Mouse (Mus musculus): ENCODE results near the gene Foxi2. TPM values are rescaled to one million over a fixed set of nuclear protein-coding genes. Genes with fewer than 3 reads are reported as not detected.

The Foxi2 gene
- not detected for total RNA-seq (2021)
- long read RNA-seq, experiment 1 = 0 reads
- long read RNA-seq, experiment 2 = 0 reads

DNA sequence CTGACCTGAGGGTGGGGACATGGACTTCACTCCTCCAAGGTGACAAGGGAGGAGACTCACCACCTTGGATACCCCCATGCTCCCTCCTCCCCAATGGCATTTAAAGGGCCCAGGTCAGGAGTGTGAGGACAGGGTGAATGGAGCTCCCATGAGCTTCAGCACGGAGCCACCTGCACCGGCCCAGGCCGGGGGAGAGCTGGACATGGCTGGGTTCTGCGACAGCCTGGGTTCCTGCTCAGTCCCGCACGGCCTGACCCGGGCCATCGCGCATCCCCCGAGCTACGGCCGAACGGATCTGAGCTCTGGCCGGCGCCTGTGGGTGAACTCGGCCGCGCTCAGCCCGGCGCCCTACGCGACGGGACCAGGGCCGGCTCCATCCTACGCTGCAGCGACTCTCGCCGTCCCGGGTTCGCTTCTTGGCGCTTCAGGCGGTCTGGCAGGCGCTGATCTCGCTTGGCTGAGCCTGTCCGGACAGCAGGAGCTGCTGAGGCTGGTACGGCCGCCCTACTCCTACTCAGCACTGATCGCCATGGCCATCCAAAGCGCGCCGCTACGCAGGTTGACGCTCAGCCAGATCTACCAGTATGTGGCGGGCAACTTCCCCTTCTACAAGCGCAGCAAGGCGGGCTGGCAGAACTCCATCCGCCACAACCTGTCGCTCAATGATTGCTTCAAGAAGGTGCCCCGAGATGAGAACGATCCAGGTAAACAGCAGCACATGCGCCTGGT lies at the start of gene Foxi2:
TSS of gene Foxi2 (plus strand) at position 72 of the 729 bp plus-strand sequence.
- DNase-seq (ENCODE audit: low spot score) = no peak

DNA sequence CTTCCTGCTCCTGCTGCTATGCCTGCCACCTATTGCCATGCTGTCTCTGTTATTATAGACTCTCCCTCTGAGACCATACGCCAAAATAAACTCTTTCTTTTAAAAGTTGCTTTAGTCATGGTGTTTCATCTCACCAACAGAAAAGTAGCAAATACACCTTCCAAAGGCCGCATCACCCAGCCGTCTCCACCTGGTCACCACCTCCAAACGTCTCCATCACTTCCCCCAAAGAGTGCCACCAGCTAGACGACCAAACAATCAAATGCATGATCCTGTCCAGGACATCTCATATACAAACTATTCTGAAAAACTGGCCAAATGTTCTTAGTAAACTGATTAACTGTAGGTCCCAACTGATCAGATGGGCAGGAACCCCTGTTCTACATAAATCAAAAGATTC lies 45.5 kb upstream of the Foxi2 start:
- no peak for DNase-seq (ENCODE audit: low spot score)

DNA sequence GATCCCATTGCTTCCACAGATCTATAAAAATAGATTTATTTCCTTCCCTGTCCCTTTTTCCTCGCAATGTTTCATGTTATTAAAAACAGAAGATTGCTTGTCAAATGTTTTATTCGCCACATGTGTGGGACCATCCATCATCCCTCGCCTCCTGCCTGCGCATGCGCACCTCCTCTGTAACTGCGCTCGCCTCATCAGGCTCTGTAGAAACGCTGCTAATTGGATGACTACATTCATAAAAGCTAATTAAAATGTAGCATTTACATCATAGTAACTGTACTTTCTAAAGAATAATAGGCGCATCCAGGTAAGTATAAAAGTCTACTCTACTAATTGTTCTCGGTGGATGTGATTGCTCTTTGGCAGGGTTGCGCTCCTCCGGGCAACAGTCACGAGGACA lies 34.1 kb upstream of the Foxi2 start:
- DNase-seq (ENCODE audit: low spot score) = no peak

DNA sequence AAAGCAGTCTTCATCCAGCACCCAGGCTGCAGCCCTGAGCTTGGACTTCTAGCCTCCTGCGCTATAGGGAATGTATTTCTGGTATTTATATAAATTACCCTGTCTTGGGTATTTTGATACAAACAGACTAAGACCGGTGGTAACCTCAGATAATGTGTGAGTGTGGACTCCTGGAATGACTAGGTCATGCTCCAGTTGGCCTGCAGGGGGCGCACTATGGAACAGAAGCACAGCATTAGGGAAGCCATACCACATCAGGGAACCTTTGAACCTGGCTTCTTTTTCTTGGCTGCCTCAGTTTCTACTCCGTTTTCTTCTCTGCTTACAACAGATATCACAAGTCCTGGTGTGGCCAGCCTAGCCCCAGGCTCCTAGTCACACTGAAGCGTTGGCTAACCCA lies 33.2 kb upstream of the Foxi2 start:
- no peak for DNase-seq (ENCODE audit: low spot score)

DNA sequence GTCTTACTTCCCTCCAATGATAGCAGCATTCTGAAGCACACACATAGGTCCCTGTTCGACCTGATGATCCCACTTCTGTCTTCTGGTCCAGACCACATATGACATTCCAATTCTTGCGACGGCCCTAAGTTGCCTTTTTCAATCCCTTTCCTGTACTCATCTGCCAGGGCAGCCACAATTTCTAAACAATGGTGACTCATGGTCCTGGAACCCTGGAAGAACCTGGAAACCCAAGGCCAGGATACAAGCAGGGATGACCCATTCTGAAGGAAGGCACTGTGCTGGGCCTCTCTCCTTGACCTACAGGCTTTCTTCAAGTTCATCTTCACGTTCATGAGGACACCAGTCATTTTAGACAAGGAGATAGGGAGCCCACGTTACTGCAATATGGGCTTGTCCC lies 31.8 kb upstream of the Foxi2 start:
- no peak for DNase-seq (ENCODE audit: low spot score)

DNA sequence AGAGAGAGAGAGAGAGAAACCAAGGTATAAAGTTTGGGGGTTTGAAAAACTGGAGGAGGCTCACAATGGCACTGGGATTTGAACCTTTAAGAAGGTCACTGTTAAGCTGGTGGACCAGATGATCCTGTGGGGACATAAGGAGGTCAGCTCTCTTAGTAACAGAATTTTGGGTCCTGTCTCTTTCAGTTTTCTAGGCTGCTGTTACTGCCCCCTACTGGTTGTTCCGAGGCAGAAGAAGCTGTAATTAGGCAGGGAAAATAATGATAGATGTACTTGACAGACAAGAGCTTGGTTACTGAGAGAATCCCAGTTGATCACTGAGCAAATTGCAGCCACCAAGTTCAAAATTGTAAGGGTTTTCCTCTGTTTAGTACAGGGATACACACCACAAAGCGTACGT lies 21.1 kb upstream of the Foxi2 start:
- no peak for DNase-seq (ENCODE audit: low spot score)

DNA sequence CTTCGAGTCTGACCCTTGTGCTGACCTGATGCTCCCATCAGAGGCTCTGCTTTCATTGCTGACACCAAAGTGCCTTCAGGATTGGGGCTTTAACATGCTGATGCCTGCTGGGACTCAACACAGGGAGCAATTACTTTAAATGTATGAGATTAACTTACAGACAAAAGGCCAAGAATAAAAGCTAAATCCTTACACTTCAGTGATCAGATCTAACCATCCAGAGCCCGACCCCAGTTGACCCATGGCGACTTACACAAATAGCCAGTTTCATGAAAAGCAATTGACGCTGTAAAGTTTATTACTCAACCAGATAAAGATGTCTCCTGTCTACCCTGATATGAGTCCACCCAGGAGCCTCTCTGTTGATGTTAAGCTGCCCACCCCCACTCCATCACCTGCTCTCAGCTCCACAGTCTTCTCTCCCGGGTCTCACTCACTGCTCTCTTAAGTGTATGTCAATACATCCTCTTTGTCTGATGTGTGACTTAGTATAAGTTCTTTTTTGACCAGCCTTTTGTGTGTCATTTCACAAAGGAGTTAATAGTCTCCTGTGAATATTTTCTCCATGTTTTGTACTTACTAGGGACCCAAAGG lies 17.1 kb upstream of the Foxi2 start:
- DNase-seq (ENCODE audit: low spot score) = no peak

DNA sequence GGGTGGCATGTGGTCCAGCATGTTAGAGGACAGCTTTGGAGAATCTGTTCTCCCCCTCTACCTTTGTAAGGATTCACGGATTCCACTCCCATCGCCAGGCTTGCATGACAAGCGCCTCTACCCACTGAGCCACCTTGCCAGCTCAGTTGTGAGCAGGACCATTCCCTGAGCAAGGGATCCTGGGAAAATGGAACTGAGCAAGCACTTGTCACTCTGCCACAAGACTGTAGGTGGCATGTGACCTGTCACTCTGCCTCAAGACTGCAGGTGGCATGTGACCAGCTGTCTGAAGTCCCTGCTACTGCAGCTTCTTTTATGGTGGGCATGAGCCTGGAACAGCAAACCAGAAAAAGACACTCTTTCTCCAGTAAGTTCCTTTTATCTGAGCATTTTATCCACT lies 15.7 kb upstream of the Foxi2 start:
- no peak for DNase-seq (ENCODE audit: low spot score)

DNA sequence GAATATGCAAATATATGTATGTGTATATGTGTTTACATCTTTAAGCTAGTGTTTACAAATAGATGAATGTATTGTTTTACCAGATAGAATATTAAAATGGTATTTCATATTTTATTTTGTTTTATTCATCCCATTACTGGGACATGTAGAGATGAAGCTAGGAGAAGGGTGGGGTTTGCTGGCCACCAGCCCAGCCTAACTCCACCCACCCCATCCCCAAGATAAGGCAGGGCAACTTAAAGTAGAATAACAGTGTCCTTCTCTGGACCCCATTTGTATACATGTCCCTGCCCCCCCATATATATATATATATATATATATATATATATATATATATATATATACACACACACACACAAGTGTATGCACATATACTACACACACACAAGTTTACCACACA lies 14.9 kb upstream of the Foxi2 start:
- no peak for DNase-seq (ENCODE audit: low spot score)

DNA sequence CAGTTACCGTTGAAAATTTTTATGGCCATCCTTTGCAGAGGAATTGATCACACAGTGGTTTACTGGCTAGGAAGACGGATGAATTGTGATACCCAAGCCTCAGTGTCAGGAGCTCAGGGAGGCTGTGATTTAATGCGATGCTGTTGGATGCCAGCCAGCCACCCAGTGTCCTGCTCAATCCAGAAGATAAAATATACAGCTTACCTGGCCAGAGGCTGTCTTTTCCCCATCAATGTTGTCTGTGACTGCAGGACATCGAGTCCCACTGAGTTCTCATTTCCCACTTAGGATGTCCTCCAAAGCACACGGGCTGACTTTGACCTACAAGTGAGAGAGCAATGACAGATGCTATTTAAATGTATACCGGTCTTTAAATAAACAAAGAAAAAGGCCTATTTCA lies 13.0 kb upstream of the Foxi2 start:
- no peak for DNase-seq (ENCODE audit: low spot score)

DNA sequence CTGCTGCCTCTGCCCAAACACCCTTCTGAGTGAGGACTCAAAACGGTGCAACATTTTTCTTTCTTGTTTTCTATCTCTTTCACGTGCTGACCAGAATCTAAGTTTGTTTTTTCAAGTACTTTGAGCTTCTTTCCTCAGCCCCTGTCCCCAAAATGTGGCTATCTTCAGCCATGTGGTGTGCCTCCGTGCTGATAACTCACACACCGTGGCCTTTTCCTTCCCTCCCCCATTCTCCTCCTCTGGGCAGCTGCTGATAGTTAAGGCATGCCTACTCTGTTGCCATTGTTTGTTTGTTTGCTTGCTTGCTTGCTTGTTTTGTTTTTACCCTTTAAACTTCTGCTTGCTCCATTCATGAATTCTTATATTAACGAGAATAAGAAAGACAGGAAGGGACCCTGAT lies 12.2 kb upstream of the Foxi2 start:
- no peak for DNase-seq (ENCODE audit: low spot score)

DNA sequence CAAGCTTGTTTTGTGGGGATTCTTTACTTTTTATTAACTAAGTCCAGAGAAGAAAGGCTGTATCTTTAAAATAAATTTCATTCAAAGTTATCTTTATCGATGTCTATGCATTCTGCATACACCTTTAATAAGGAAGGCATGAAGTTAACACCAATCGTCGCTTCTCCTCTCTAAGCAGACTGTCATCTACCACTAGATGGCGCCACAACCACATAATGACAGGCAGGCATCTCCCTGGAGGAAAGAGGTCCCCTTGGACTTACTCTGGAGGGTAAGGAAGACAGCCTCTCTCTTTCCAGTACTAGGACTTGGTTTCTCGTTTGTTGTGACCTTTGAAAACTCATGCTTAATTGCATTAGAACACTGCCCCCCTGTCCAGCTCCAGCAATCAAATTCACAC lies 6.7 kb upstream of the Foxi2 start:
- DNase-seq (ENCODE audit: low spot score) = peak; percentile 56

DNA sequence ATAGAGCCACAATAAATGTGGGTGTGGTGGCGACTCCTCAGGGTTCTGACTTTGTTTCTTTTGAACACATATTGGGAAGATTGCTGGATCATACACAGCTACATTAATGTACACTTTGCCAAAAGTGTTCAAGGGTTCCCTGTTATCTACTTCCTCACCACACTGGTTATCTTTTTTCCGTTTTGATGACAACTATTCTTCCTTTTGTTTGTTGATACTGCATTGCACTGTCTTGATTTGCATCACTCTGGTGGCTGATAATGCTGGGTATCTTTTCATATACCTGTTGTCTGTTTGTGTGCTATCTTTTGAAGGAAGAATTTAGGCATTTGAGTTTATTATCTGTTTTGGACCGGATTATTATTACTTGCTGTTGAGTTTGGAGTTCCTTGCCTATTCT lies 3.3 kb upstream of the Foxi2 start:
- DNase-seq (ENCODE audit: low spot score) = no peak

DNA sequence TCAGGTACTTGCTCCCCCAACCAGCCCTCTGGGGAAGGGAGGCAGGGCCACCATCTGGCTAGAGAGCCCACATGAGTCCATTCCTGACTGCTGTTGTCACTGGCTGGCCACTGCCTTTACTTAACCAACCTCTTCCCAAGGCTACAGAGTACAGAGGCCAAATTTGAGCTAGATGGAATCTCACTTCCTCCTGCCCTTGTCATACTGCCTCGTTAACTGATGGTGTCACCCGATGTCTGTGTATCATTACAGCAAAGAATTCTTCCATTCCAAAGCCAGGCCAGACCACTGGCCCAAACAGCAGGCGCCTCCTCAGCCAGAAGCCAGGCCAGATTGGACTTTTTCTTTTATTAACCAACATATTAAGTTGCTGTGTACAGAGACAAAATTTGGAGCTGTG lies 1.6 kb upstream of the Foxi2 start:
- DNase-seq (ENCODE audit: low spot score) = no peak

DNA sequence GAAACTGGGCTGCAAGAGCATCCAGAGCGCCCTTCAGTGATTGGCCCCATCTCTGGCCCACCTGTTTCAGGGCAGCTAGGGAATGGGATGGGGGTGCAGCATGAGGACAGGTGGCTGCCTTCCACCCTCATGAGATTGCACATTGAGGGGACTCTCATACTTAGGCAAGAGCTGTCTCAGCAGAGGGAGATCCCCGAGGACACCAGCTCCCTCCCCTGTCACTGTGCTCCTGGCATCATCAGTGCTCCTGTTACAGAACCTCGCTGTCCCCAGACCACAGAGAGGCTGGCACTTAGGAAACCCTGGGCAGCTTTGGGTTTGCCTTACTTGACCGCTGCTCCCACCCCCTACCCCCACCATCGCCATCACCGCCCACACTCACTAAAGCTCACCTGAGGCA lies 2.2 kb downstream of the Foxi2 start:
- no peak for DNase-seq (ENCODE audit: low spot score)

DNA sequence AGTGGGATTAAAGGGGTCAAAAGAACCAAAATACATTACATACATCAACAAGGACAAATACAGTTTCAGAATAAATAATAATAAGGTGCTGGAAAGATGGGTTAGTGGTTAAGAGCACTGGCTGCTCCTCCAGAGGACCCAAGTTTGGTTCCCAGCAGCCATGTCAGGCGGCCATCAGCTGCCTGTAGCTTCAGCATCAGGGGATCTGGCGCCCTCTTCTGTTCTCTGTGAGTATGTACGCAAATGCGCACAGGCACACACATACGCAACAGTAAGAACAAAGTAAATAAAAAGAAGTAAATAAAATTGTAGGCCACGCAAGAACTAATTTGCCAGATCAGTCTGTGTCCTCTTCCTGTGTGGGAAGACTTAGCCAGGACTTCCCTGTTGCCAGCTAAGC lies 18.7 kb downstream of the Foxi2 start:
- no peak for DNase-seq (ENCODE audit: low spot score)

DNA sequence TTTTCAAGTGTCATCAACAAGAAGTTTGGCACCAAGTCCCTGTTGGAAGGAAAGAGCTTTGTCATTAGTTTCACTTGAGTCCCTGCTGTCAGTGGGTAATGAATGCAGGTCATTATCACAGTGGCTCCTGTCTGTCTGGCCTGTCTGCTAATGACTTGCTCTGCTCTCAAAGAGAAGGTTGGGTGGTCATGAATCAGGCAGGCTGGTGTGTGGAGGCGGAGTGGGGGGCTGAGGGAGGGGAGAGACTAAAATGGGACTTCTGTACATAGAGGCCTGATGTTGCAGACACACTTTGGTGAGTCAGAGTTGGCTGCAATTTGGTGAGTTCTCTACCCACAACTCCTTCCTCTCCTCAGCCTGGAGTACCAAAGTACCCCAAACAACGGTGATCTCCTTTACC lies 20.8 kb downstream of the Foxi2 start:
- no peak for DNase-seq (ENCODE audit: low spot score)

DNA sequence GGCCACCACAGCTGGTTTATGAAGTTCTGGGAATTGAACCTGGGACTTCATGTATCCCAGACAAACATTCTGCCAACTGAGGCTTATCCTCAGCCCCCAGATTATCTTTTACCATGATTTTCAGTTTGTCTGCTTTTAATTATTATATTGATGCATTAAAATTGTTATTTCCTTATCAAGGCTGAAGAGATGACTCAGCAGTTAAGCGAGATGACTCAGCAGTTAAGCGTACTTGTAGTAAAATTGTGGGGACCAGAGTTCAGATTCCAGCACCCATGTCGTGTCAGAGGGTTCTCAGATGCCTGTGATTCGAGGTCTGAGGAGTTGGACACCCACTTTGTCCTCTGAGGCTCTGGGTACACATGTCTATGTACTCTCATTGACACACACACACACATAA lies 33.8 kb downstream of the Foxi2 start:
- no peak for DNase-seq (ENCODE audit: low spot score)

DNA sequence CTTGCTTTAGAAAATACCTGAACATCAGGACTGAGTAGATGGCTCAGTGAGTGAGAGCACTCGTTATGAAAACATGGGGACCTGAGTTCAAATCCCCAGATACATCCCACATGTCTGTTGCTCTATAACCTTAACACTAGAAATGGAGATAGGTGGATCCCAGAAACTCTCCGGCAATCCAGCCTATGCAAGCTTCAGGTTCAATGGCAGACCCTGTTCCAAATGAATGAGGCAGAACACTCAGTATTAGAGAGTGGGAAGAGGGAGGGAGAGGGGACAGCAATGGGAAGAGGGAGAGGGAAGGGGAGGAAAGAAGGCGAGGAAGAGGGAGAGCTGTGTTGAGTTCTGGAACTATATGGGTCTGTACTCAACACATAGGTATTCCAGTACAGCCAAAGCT lies 41.2 kb downstream of the Foxi2 start:
- DNase-seq (ENCODE audit: low spot score) = no peak

DNA sequence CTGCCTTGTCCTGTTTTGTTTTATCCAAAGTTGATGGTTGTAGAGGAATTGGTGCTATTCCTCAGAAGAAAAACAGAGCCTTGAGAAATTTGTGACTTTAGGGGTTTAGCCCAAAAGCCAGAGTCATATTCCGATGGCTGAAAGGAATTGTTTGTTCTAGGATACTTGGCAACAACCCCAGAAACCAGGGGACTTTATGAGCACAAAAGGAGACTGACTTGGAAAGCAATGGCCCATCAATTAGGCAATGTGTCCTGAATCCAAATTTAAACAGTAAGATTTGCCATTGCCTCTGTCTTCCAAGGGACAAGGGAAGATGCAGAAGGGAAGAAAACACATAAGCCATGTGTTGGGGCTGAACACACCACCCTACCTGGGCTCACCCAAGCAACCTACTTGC lies 42.3 kb downstream of the Foxi2 start:
- no peak for DNase-seq (ENCODE audit: low spot score)

DNA sequence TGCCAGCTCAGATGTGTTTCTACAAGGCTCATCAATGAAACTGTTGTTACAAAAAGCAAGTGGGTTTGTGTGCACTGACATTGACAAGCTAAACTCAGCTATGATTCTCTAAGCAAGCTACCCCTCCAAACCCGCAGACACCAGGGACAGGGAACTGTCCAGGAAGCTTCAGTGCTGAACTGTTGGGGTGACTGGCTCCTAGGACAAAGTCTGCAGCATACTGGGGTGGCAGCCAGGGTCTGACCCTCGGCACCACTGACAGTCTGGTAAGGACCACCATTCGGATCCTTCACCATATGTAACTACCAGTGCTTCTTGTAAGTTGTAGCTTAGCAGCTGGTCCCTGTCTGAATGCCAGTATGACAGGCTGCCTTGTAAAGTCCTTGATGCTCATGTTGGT lies 43.6 kb downstream of the Foxi2 start:
- no peak for DNase-seq (ENCODE audit: low spot score)
